Mouse (Mus musculus) hindbrain, embryonic 14.5 days (tissue): Measurements from ENCODE around the gene Frmd8. TPM values are rescaled to one million over a fixed set of nuclear protein-coding genes. Genes with fewer than 3 reads are reported as not detected.
"Not testable (repeated sequence)": the region's sequence is repeated elsewhere in the genome, so short reads cannot be mapped to it uniquely, and the experiment has no call there.

ENCODE experiments used
- ATAC-seq: fragments of 200-750 bp; cut with Nextera tagmentation; 2 replicates; pipeline ENCODE4 v1.8.0; 2017; ENCODE audit warnings: moderate number of reproducible peaks, mild to moderate bottlenecking, moderate TSS enrichment, moderate library complexity; ENCODE audit not compliant: low FRiP score
- DNase-seq: peaks from one replicate; pipeline ENCODE4 v3.0.0-alpha.2; 2015; ENCODE audit warnings: low spot score
- H3K27ac ChIP-seq: fragments of 300-500 bp; sonication (generic); 2 replicates; pipeline ENCODE4 v1.5.1; 2014; ENCODE audit warnings: mild to moderate bottlenecking, moderate library complexity
- H3K27me3 ChIP-seq: fragments of 300-500 bp; sonication (generic); 2 replicates; pipeline ENCODE4 v1.6.1; 2014; ENCODE audit warnings: mild to moderate bottlenecking, low read length, mixed read lengths; ENCODE audit not compliant: control insufficient read depth, insufficient read depth
- H3K36me3 ChIP-seq: fragments of 300-500 bp; sonication (generic); replicated peaks from 2 replicates; pipeline ENCODE4 v1.6.1; 2014; ENCODE audit not compliant: control insufficient read depth, insufficient read depth
- H3K4me1 ChIP-seq: fragments of 300-500 bp; sonication (generic); replicated peaks from 2 replicates; pipeline ENCODE4 v1.6.1; 2014; ENCODE audit warnings: antibody characterized with exemption, low read length, mixed read lengths; ENCODE audit not compliant: control insufficient read depth, insufficient read depth
- H3K4me2 ChIP-seq: fragments of 300-500 bp; sonication (generic); replicated peaks from 2 replicates; pipeline ENCODE4 v1.6.1; 2014; ENCODE audit warnings: mild to moderate bottlenecking, moderate library complexity
- H3K4me3 ChIP-seq: fragments of 300-500 bp; sonication (generic); replicated peaks from 2 replicates; pipeline ENCODE4 v1.5.1; 2014; ENCODE audit warnings: mild to moderate bottlenecking, low read length
- H3K9ac ChIP-seq: fragments of 300-500 bp; sonication (generic); 2 replicates; pipeline ENCODE4 v1.6.1; 2014
- H3K9me3 ChIP-seq: fragments of 300-500 bp; sonication (generic); 2 replicates; pipeline ENCODE4 v1.6.1; 2016; ENCODE audit warnings: low read length; ENCODE audit not compliant: control insufficient read depth
- WGBS: fragments of 180-500 bp; shearing (Covaris S2); extraction: QIAGEN DNeasy Blood & Tissue Kit; methylation state at CpG from one replicate; pipeline ENCODE4 v1.1.7; 2014; 5-methylcytosine and 5-hydroxymethylcytosine counted together
- polyA plus RNA-seq: library from polyadenylated mRNA; unstranded; fragments of >200 nt; fragmentation: Nextera tagmentation; extraction: Ambion mirVana; gene quantifications from 2 replicates; pipeline ENCODE4 v1.2.1, GENCODE M21; 2014

The Frmd8 gene
- polyA plus RNA-seq, 1 experiment from 2014 or later, result 11.3 TPM

GRCm38 (mm10) chr19:5817703-5818589 is 57.1 kb downstream of the Frmd8 start:
- ATAC-seq (peak; percentile 61; the same call in 1 of the 2 replicates), DNase-seq (peak; percentile 82)
- H3K4me1 ChIP-seq, result peaks cover 13% of the 10 kb centered on the region
- H3K27me3 ChIP-seq, result no peaks in the 10 kb centered on the region
- no peaks in the 10 kb centered on the region for H3K36me3 ChIP-seq
- H3K9me3 ChIP-seq, result no peaks in the 10 kb centered on the region
- 18% methylated on average over 21 of the region's 21 CpGs for WGBS
- H3K27ac ChIP-seq, result peak overlapping the region; percentile 53; the same call in 1 of the 2 replicates
- peak overlapping the region; percentile 35 for H3K9ac ChIP-seq
- H3K4me2 ChIP-seq, result peak overlapping the region; percentile 44
- H3K4me3 ChIP-seq, result 0 out of 2 replicates have a peak overlapping the region, but pooled peaks have one; percentile 8

GRCm38 (mm10) chr19:5815928-5816327 is 59.1 kb downstream of the Frmd8 start:
- no peak for ATAC-seq
- 78% methylated on average over 4 of the region's 4 CpGs for WGBS

GRCm38 (mm10) chr19:5815010-5815409 is 60.1 kb downstream of the Frmd8 start:
- no peaks in the 10 kb centered on the region for H3K36me3 ChIP-seq
- 90% methylated on average over 7 of the region's 7 CpGs for WGBS
- H3K27me3 ChIP-seq, result no peaks in the 10 kb centered on the region
- ATAC-seq, result no peak
- H3K9ac ChIP-seq, result no peak overlapping the region
- no peak overlapping the region for H3K27ac ChIP-seq
- peaks cover 31% of the 10 kb centered on the region for H3K4me1 ChIP-seq
- H3K4me2 ChIP-seq, result no peak overlapping the region
- DNase-seq, result no peak
- no peaks in the 10 kb centered on the region for H3K9me3 ChIP-seq
- no peak overlapping the region for H3K4me3 ChIP-seq

More at GRCm38 (mm10) chr19:5815928-5816327, 59.1 kb downstream of the Frmd8 start:
- no peaks in the 10 kb centered on the region for H3K9me3 ChIP-seq
- no peaks in the 10 kb centered on the region for H3K36me3 ChIP-seq
- H3K27ac ChIP-seq, result no peak overlapping the region
- no peak overlapping the region for H3K4me2 ChIP-seq
- H3K9ac ChIP-seq, result no peak overlapping the region
- no peak for DNase-seq
- no peaks in the 10 kb centered on the region for H3K27me3 ChIP-seq
- no peak overlapping the region for H3K4me3 ChIP-seq
- peaks cover 22% of the 10 kb centered on the region for H3K4me1 ChIP-seq

- 32% methylated on average over 1 of the region's 1 CpGs for WGBS
- ATAC-seq, result not testable (repeated sequence)
Observed at GRCm38 (mm10) chr19:5814048-5814447, 61.0 kb downstream of the Frmd8 start.

GRCm38 (mm10) chr19:5813567-5813966 is 61.5 kb downstream of the Frmd8 start:
- Histone ChIP-seq H3K4me3 (no peak overlapping the region), H3K36me3 (no peaks in the 10 kb centered on the region), H3K27ac (peak overlapping the region; percentile 96), H3K9ac (no peak overlapping the region), H3K27me3 (no peaks in the 10 kb centered on the region), H3K4me2 (no peak overlapping the region), H3K4me1 (peaks cover 35% of the 10 kb centered on the region), H3K9me3 (no peaks in the 10 kb centered on the region)
- 98% methylated on average over 3 of the region's 3 CpGs for WGBS
- DNase-seq, result no peak
- ATAC-seq, result no peak

More at GRCm38 (mm10) chr19:5814048-5814447, 61.0 kb downstream of the Frmd8 start:
- not testable (repeated sequence) for H3K9me3 ChIP-seq, H3K36me3 ChIP-seq, H3K9ac ChIP-seq, H3K27ac ChIP-seq, DNase-seq, H3K4me3 ChIP-seq, H3K27me3 ChIP-seq, H3K4me2 ChIP-seq
- H3K4me1 ChIP-seq, result peaks cover 35% of the 10 kb centered on the region

- no peak overlapping the region for H3K4me3 ChIP-seq
- ATAC-seq (peak; percentile 96), DNase-seq (peak; percentile 83)
- H3K9me3 ChIP-seq, result no peaks in the 10 kb centered on the region
- H3K27me3 ChIP-seq, result no peaks in the 10 kb centered on the region
- H3K36me3 ChIP-seq, result no peaks in the 10 kb centered on the region
- peaks cover 38% of the 10 kb centered on the region for H3K4me1 ChIP-seq
- H3K27ac ChIP-seq, result peak overlapping the region; percentile 96
- H3K9ac ChIP-seq, result 0 out of 2 replicates have a peak overlapping the region, but pooled peaks have one; percentile 36
- peak overlapping the region; percentile 36 for H3K4me2 ChIP-seq
- 33% methylated on average over 7 of the region's 7 CpGs for WGBS
Observed at GRCm38 (mm10) chr19:5811771-5812504, 63.1 kb downstream of the Frmd8 start.

GRCm38 (mm10) chr19:5810840-5811563 is 64.1 kb downstream of the Frmd8 start:
- peak overlapping the region; percentile 96 for H3K27ac ChIP-seq
- H3K36me3 ChIP-seq, result no peaks in the 10 kb centered on the region
- peaks cover 47% of the 10 kb centered on the region for H3K4me1 ChIP-seq
- 73% methylated on average over 9 of the region's 9 CpGs for WGBS
- ATAC-seq (no peak), DNase-seq (no peak)
- no peaks in the 10 kb centered on the region for H3K27me3 ChIP-seq
- no peak overlapping the region for H3K4me3 ChIP-seq
- peak overlapping the region; percentile 2; the same call in 1 of the 2 replicates for H3K9ac ChIP-seq
- H3K9me3 ChIP-seq, result no peaks in the 10 kb centered on the region
- H3K4me2 ChIP-seq, result no peak overlapping the region; the same call in 1 of the 2 replicates

- Histone ChIP-seq H3K27ac (peak overlapping the region; percentile 96), H3K27me3 (no peaks in the 10 kb centered on the region), H3K9me3 (no peaks in the 10 kb centered on the region), H3K4me2 (no peak overlapping the region; the same call in 1 of the 2 replicates), H3K9ac (peak overlapping the region; percentile 2; the same call in 1 of the 2 replicates), H3K4me3 (no peak overlapping the region), H3K4me1 (peaks cover 51% of the 10 kb centered on the region), H3K36me3 (no peaks in the 10 kb centered on the region)
- WGBS, result 50% methylated on average over 11 of the region's 11 CpGs
- DNase-seq (no peak), ATAC-seq (no peak)
Observed at GRCm38 (mm10) chr19:5810103-5810839, 64.8 kb downstream of the Frmd8 start.
